Mouse (Mus musculus) layer of hippocampus, postnatal 10 days (tissue): Measurements from ENCODE around the gene Bhlhb9. TPM values are rescaled to one million over a fixed set of nuclear protein-coding genes. Genes with fewer than 3 reads are reported as not detected.
"Not testable (repeated sequence)": the region's sequence is repeated elsewhere in the genome, so short reads cannot be mapped to it uniquely, and the experiment has no call there.

Experiments used
- DNase-seq, 2 experiments: peaks; one replicate each; pipeline ENCODE4 v3.0.0; 2021; ENCODE audit warnings: low spot score in 2 of 2
- long read RNA-seq: library from polyadenylated mRNA; stranded (forward); transcript quantifications from one replicate; pipeline ENCODE4 v2.0.0, GENCODE M21; 2023
- total RNA-seq, 2 experiments: library from RNA; stranded (reverse); gene quantifications; 2 replicates each; pipeline ENCODE4 v1.2.3; 2021

Bhlhb9 gene
- 10 to 100 TPM; 78.0 to 78.1 TPM for total RNA-seq
- long read RNA-seq, transcript Bhlhb9-201 (5 exons, 2,823 nt), result minor isoform, 6 of 96 reads
- long read RNA-seq, transcript Bhlhb9-204 (5 exons, 2,812 nt), result major isoform, 73 of 96 reads
- long read RNA-seq, partial matches to known transcripts, result 6 of 96 reads
- long read RNA-seq, other reads (novel, unspliced or antisense), result 11 of 96 reads

GRCm38 (mm10) chrX:135797212-135797644 is at the start of gene Bhlhb9:
Bhlhb9 (plus strand) TSS chrX:135797594.
- DNase-seq, result peak; percentile 51 to 56

GRCm38 (mm10) chrX:135752832-135753231 is 44.6 kb upstream of the Bhlhb9 start:
- peak; percentile 77 to 79 for DNase-seq

- DNase-seq, result peak; percentile 26 to 51
Measured at GRCm38 (mm10) chrX:135761707-135762106, 35.7 kb upstream of the Bhlhb9 start.

- DNase-seq, result no peak
Measured at GRCm38 (mm10) chrX:135768043-135768548, 29.3 kb upstream of the Bhlhb9 start.

GRCm38 (mm10) chrX:135768565-135768964 is 28.8 kb upstream of the Bhlhb9 start:
- DNase-seq, result no peak

- no peak for DNase-seq
Measured at GRCm38 (mm10) chrX:135791536-135791935, 5.9 kb upstream of the Bhlhb9 start.

GRCm38 (mm10) chrX:135792326-135792725 is 5.1 kb upstream of the Bhlhb9 start:
- DNase-seq, result no peak

- DNase-seq, result peak; percentile 66 to 78
Measured at GRCm38 (mm10) chrX:135795591-135796304, 1.6 kb upstream of the Bhlhb9 start.

- DNase-seq, result peak; percentile 12 to 29
Measured at GRCm38 (mm10) chrX:135796305-135797211, 836 bp upstream of the Bhlhb9 start.

GRCm38 (mm10) chrX:135804149-135804548 is 6.8 kb downstream of the Bhlhb9 start:
- DNase-seq, result no peak

- peak; percentile 32 to 60 for DNase-seq
Measured at GRCm38 (mm10) chrX:135805780-135806179, 8.4 kb downstream of the Bhlhb9 start.

- not testable (repeated sequence) for DNase-seq
Measured at GRCm38 (mm10) chrX:135835896-135836295, 38.5 kb downstream of the Bhlhb9 start.

- no peak for DNase-seq
Measured at GRCm38 (mm10) chrX:135837896-135838295, 40.5 kb downstream of the Bhlhb9 start.

GRCm38 (mm10) chrX:135838521-135839360 is 41.3 kb downstream of the Bhlhb9 start, which contains the start of gene Gprasp2:
Gprasp2 (plus strand) TSS chrX:135839034.
- peak; percentile 65 to 74 for DNase-seq

GRCm38 (mm10) chrX:135839397-135840391 is 42.3 kb downstream of the Bhlhb9 start:
- peak; percentile 45 to 55 for DNase-seq

- DNase-seq, result not testable (repeated sequence)
Measured at GRCm38 (mm10) chrX:135866806-135867205, 69.4 kb downstream of the Bhlhb9 start.

- DNase-seq, result no peak
Measured at GRCm38 (mm10) chrX:135876679-135877078, 79.3 kb downstream of the Bhlhb9 start.

- DNase-seq, result no peak
Measured at GRCm38 (mm10) chrX:135879626-135880025, 82.2 kb downstream of the Bhlhb9 start.
